Comparison of ENCODE assay signal across 8 mouse cellular contexts in the genomic region with DNA sequence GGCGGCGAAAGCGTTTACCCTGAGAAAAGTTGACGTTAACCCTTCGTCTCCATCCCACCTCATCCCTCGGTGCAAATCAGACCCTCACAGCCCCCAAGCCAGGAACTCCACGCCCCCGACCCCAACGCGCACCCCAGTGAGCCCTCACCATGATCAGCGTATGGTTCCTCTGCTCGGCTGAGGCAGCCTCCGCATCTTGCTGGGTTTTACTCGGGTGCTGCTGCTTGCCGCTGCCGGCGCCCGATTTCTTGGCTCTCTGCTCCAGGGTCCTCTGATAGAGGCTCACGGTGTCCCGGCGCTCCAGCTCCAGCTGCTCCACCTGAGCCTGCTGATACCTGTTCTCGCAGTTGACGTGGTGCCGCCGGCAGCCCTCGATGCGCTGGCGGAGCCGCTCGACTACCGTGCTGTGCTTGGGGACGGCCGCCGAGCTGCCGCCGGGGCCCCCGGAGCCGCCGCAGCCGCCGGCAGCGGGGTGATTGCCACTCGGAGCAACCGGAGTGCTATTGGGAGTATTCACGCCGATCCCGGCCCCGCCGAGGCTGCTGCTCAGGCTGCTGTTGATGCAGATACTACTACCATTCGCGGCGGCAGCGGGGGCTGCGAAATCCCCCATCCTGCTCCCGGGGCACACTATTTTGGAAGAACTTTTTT. TPM values are rescaled to one million over a fixed set of nuclear protein-coding genes. Genes with fewer than 3 reads are reported as not detected.
DNase-seq lines count a peak whose midpoint lies in the region; ATAC-seq and TF ChIP-seq lines count a peak whose summit lies in the region.

No protein-coding gene starts in this region.

- H3K9ac ChIP-seq in embryonic facial prominence, embryonic 12.5 days, result peak overlapping the region; percentile 94
- H3K9ac ChIP-seq in limb, embryonic 15.5 days, result peak overlapping the region; percentile 70
- peak overlapping the region; percentile 94 for H3K9ac ChIP-seq in stomach, embryonic 14.5 days (replicated peaks; ENCODE audit: low read depth, low read length)

- H3K79me2 ChIP-seq in myocyte (ENCODE audit: control insufficient read depth, insufficient read depth), result peaks cover 35% of the 10 kb centered on the region

- H3K4me1 ChIP-seq in megakaryocyte, embryonic 14.5 days, result peaks cover 31% of the 10 kb centered on the region
- no peaks in the 10 kb centered on the region for H3K4me1 ChIP-seq in embryonic facial prominence, embryonic 12.5 days
- H3K4me1 ChIP-seq in heart, embryonic 10.5 days, result 0 out of 2 replicates have a peak, but pooled peaks cover 12% of the 10 kb centered on the region
- H3K4me1 ChIP-seq in limb, embryonic 15.5 days, result peaks cover 7% of the 10 kb centered on the region
- peaks cover 11% of the 10 kb centered on the region for H3K4me1 ChIP-seq in stomach, embryonic 14.5 days (ENCODE audit: control insufficient read depth, insufficient read depth, low read length)

- peak; percentile 31 for TF ChIP-seq POLR2A in myocyte (IDR thresholded peaks at IDR 0.05; ENCODE audit: insufficient read length, low read depth)

- ATAC-seq in megakaryocyte, adult 5-6 weeks (ENCODE audit: poor library complexity, severe bottlenecking), result no peak
- no peak for ATAC-seq in embryonic facial prominence, embryonic 12.5 days (ENCODE audit: insufficient number of reproducible peaks, insufficient read depth, low FRiP score, low TSS enrichment)
- ATAC-seq in limb, embryonic 15.5 days (ENCODE audit: insufficient number of reproducible peaks, low FRiP score, low TSS enrichment, low read depth), result no peak
- no peak for ATAC-seq in stomach, embryonic 14.5 days (ENCODE audit: insufficient number of reproducible peaks, insufficient read depth, low FRiP score, low read depth)

- peak overlapping the region; percentile 98 for H3K27ac ChIP-seq in embryonic facial prominence, embryonic 12.5 days
- H3K27ac ChIP-seq in heart, embryonic 10.5 days, result peak overlapping the region; percentile 97
- peak overlapping the region; percentile 97 for H3K27ac ChIP-seq in limb, embryonic 15.5 days
- peak overlapping the region; percentile 98 for H3K27ac ChIP-seq in stomach, embryonic 14.5 days (ENCODE audit: low read length)

- DNase-seq in heart, embryonic 10.5 days (ENCODE audit: low spot score), result peak; percentile 83
- peak; percentile 52 for DNase-seq in kidney, adult 9 months

- no peaks in the 10 kb centered on the region for H3K27me3 ChIP-seq in megakaryocyte, embryonic 14.5 days (replicated peaks)
- H3K27me3 ChIP-seq in embryonic facial prominence, embryonic 12.5 days, result no peaks in the 10 kb centered on the region
- H3K27me3 ChIP-seq in heart, embryonic 10.5 days (ENCODE audit: insufficient read depth, poor library complexity, severe bottlenecking), result no peaks in the 10 kb centered on the region
- no peaks in the 10 kb centered on the region for H3K27me3 ChIP-seq in limb, embryonic 15.5 days
- no peaks in the 10 kb centered on the region for H3K27me3 ChIP-seq in myocyte (ENCODE audit: control insufficient read depth, insufficient read depth, insufficient read length)
- H3K27me3 ChIP-seq in stomach, embryonic 14.5 days (ENCODE audit: control insufficient read depth, insufficient read depth, low read length), result no peaks in the 10 kb centered on the region

- peaks cover 3% of the 10 kb centered on the region for H3K36me3 ChIP-seq in megakaryocyte, embryonic 14.5 days (replicated peaks; ENCODE audit: low read length)
- H3K36me3 ChIP-seq in embryonic facial prominence, embryonic 12.5 days, result no peaks in the 10 kb centered on the region
- H3K36me3 ChIP-seq in heart, embryonic 10.5 days, result no peaks in the 10 kb centered on the region
- no peaks in the 10 kb centered on the region for H3K36me3 ChIP-seq in limb, embryonic 15.5 days
- H3K36me3 ChIP-seq in myocyte (ENCODE audit: control insufficient read depth, insufficient read depth), result no peaks in the 10 kb centered on the region
- no peaks in the 10 kb centered on the region for H3K36me3 ChIP-seq in stomach, embryonic 14.5 days (ENCODE audit: control insufficient read depth, insufficient read depth, low read length)

- peak overlapping the region; percentile 82 for H3K4me2 ChIP-seq in embryonic facial prominence, embryonic 12.5 days (replicated peaks)
- peak overlapping the region; percentile 90 for H3K4me2 ChIP-seq in limb, embryonic 15.5 days
- H3K4me2 ChIP-seq in myocyte (ENCODE audit: low read depth), result peak overlapping the region; percentile 88
- H3K4me2 ChIP-seq in stomach, embryonic 14.5 days (replicated peaks; ENCODE audit: low read depth, low read length), result peak overlapping the region; percentile 84

- H3ac ChIP-seq in myocyte (ENCODE audit: control insufficient read depth, insufficient read length), result peak overlapping the region; percentile 94

- WGBS in embryonic facial prominence, embryonic 12.5 days, result under 1% methylated on average over 55 of the region's 55 CpGs
- WGBS in heart, embryonic 10.5 days, result under 1% methylated on average over 55 of the region's 55 CpGs
- under 1% methylated on average over 54 of the region's 55 CpGs for WGBS in limb, embryonic 15.5 days
- WGBS in stomach, embryonic 14.5 days, result under 1% methylated on average over 55 of the region's 55 CpGs

- H3K9me3 ChIP-seq in megakaryocyte, embryonic 14.5 days, result peaks cover 6% of the 10 kb centered on the region
- H3K9me3 ChIP-seq in embryonic facial prominence, embryonic 12.5 days, result no peaks in the 10 kb centered on the region
- no peaks in the 10 kb centered on the region for H3K9me3 ChIP-seq in heart, embryonic 10.5 days
- H3K9me3 ChIP-seq in limb, embryonic 15.5 days, result no peaks in the 10 kb centered on the region
- no peaks in the 10 kb centered on the region for H3K9me3 ChIP-seq in stomach, embryonic 14.5 days (ENCODE audit: control insufficient read depth, low read depth, low read length)

- peak overlapping the region; percentile 95 for H3K4me3 ChIP-seq in megakaryocyte, embryonic 14.5 days (replicated peaks)
- peak overlapping the region; percentile 87 for H3K4me3 ChIP-seq in embryonic facial prominence, embryonic 12.5 days
- H3K4me3 ChIP-seq in heart, embryonic 10.5 days, result peak overlapping the region; percentile 92
- H3K4me3 ChIP-seq in limb, embryonic 15.5 days, result peak overlapping the region; percentile 74
- peak overlapping the region; percentile 97 for H3K4me3 ChIP-seq in myocyte
- H3K4me3 ChIP-seq in stomach, embryonic 14.5 days (ENCODE audit: low read depth, low read length), result peak overlapping the region; percentile 87

TF ChIP-seq in myocyte, 11 proteins besides CTCF, POLR2A, EP300 and RAD21:
- TF ChIP-seq MAX (IDR thresholded peaks at IDR 0.05; ENCODE audit: low read depth), result no peak
- TF ChIP-seq USF1 (IDR thresholded peaks at IDR 0.05; ENCODE audit: low read depth), result no peak
- TF ChIP-seq CEBPB (IDR thresholded peaks at IDR 0.05; ENCODE audit: insufficient read depth, poor library complexity, severe bottlenecking), result no peak
- no peak for TF ChIP-seq SRF (IDR thresholded peaks at IDR 0.05; ENCODE audit: control insufficient read depth, insufficient read length, low read depth)
- TF ChIP-seq REST (IDR thresholded peaks at IDR 0.05; ENCODE audit: insufficient read depth, insufficient read length), result no peak
- TF ChIP-seq E2F4 (IDR thresholded peaks at IDR 0.05; ENCODE audit: insufficient read depth), result no peak
- TF ChIP-seq TCF12 (IDR thresholded peaks at IDR 0.05; ENCODE audit: insufficient read depth, poor library complexity, severe bottlenecking), result no peak
- TF ChIP-seq TCF3 (IDR thresholded peaks at IDR 0.05; ENCODE audit: insufficient read length, low read depth), result no peak
- no peak for TF ChIP-seq MYOG (IDR thresholded peaks at IDR 0.05; ENCODE audit: control insufficient read depth in 1 of 3, insufficient read depth in 1 of 3, insufficient read length in 2 of 3, low read depth in 2 of 3)

RNA-seq across cellular contexts. Expression of a gene that starts 1.2 kb away (rescaled TPM):
- polyA plus RNA-seq in megakaryocyte, embryonic 14.5 days (2012; ENCODE audit: insufficient read depth, low replicate concordance), result 2.4 TPM in 2 replicates
- 3.1 and 4.9 TPM in 2 replicates for total RNA-seq in megakaryocyte, adult 5-6 weeks (2015)
- 4.3 and 4.6 TPM in 2 replicates for total RNA-seq in megakaryocyte, adult 5-6 weeks (2017)
- 6.4 TPM in 2 replicates for polyA plus RNA-seq in embryonic facial prominence, embryonic 12.5 days (2016; fragmentation: Nextera tagmentation; extraction: Ambion mirVana)
- polyA plus RNA-seq in heart, embryonic 10.5 days (2016; fragmentation: Nextera tagmentation; extraction: Ambion mirVana), result 2.3 and 3.6 TPM in 2 replicates
- polyA plus RNA-seq in limb, embryonic 15.5 days (2015; fragmentation: Nextera tagmentation; extraction: Ambion mirVana), result 4.4 and 5.1 TPM in 2 replicates
- polyA plus RNA-seq in myocyte (2012; fragmentation: generic; extraction: Trizol), result 3.1 TPM
- 8.6 and 9.3 TPM in 2 replicates for polyA plus RNA-seq in stomach, embryonic 14.5 days (2014; fragmentation: Nextera tagmentation; extraction: Ambion mirVana)
